Mouse (Mus musculus) limb, embryonic 15.5 days (tissue): ENCODE data around the gene Gm28845. TPM values are rescaled to one million over a fixed set of nuclear protein-coding genes. Genes with fewer than 3 reads are reported as not detected.

Experiments used
- ATAC-seq: fragments of 200-750 bp; cut with Nextera tagmentation; 2 replicates; pipeline ENCODE4 v1.8.0; 2017; ENCODE audit warnings: low read depth, moderate TSS enrichment; ENCODE audit not compliant: insufficient number of reproducible peaks, low FRiP score, low TSS enrichment
- H3K27ac ChIP-seq: fragments of 300-500 bp; sonication (generic); 2 replicates; pipeline ENCODE4 v1.5.1; 2015; ENCODE audit warnings: moderate library complexity, mild to moderate bottlenecking, inconsistent platforms
- H3K27me3 ChIP-seq: fragments of 300-500 bp; sonication (generic); 2 replicates; pipeline ENCODE4 v1.6.1; 2015; ENCODE audit warnings: inconsistent platforms
- H3K36me3 ChIP-seq: fragments of 300-500 bp; sonication (generic); 2 replicates; pipeline ENCODE4 v1.6.1; 2015; ENCODE audit warnings: inconsistent platforms
- H3K4me1 ChIP-seq: fragments of 300-500 bp; sonication (generic); 2 replicates; pipeline ENCODE4 v1.6.1; 2015; ENCODE audit warnings: inconsistent platforms
- H3K4me2 ChIP-seq: fragments of 300-500 bp; sonication (generic); 2 replicates; pipeline ENCODE4 v1.6.1; 2015; ENCODE audit warnings: mild to moderate bottlenecking, inconsistent platforms
- H3K4me3 ChIP-seq: fragments of 300-500 bp; sonication (generic); 2 replicates; pipeline ENCODE4 v1.5.1; 2015; ENCODE audit warnings: mild to moderate bottlenecking, inconsistent platforms
- H3K9ac ChIP-seq: fragments of 300-500 bp; sonication (generic); 2 replicates; pipeline ENCODE4 v1.6.1; 2015; ENCODE audit warnings: inconsistent platforms
- H3K9me3 ChIP-seq: fragments of 300-500 bp; sonication (generic); 2 replicates; pipeline ENCODE4 v1.6.1; 2016; ENCODE audit warnings: inconsistent platforms
- WGBS: fragments of 180-500 bp; shearing (Covaris S2); methylation state at CpG from one replicate; pipeline ENCODE4 v1.1.7; 2015; 5-methylcytosine and 5-hydroxymethylcytosine counted together
- polyA plus RNA-seq: library from polyadenylated mRNA; unstranded; fragments of >200 nt; fragmentation: Nextera tagmentation; extraction: Ambion mirVana; gene quantifications from 2 replicates; pipeline ENCODE4 v1.2.1, GENCODE M21; 2015

Gene Gm28845
- polyA plus RNA-seq, 1 experiment from 2014 or later, result not detected

GRCm38 (mm10) chr1:65096953-65097352 is 22.4 kb downstream of the Gm28845 start:
- no peak for ATAC-seq
- no peaks in the 10 kb centered on the region for H3K36me3 ChIP-seq
- 80% methylated on average over 3 of the region's 3 CpGs for WGBS
- no peak overlapping the region for H3K4me3 ChIP-seq
- H3K9me3 ChIP-seq, result no peaks in the 10 kb centered on the region
- H3K27me3 ChIP-seq, result no peaks in the 10 kb centered on the region
- H3K27ac ChIP-seq, result no peak overlapping the region
- H3K9ac ChIP-seq, result no peak overlapping the region
- no peak overlapping the region for H3K4me2 ChIP-seq
- H3K4me1 ChIP-seq, result no peaks in the 10 kb centered on the region

- Histone ChIP-seq H3K4me3 (no peak overlapping the region), H3K9ac (no peak overlapping the region), H3K4me2 (no peak overlapping the region), H3K4me1 (no peaks in the 10 kb centered on the region), H3K27me3 (no peaks in the 10 kb centered on the region), H3K9me3 (no peaks in the 10 kb centered on the region), H3K36me3 (no peaks in the 10 kb centered on the region), H3K27ac (no peak overlapping the region)
- WGBS, result 87% methylated on average over 3 of the region's 3 CpGs
- ATAC-seq, result no peak
These were observed 27.8 kb downstream of the Gm28845 start for GRCm38 (mm10) chr1:65091566-65091965.

- Histone ChIP-seq H3K4me2 (no peak overlapping the region), H3K27ac (no peak overlapping the region), H3K9me3 (no peaks in the 10 kb centered on the region), H3K4me3 (no peak overlapping the region), H3K9ac (no peak overlapping the region), H3K36me3 (no peaks in the 10 kb centered on the region), H3K27me3 (no peaks in the 10 kb centered on the region), H3K4me1 (no peaks in the 10 kb centered on the region)
- 58% methylated on average over 2 of the region's 2 CpGs for WGBS
- ATAC-seq, result no peak
These were observed 29.0 kb downstream of the Gm28845 start for GRCm38 (mm10) chr1:65090370-65090769.

DNA sequence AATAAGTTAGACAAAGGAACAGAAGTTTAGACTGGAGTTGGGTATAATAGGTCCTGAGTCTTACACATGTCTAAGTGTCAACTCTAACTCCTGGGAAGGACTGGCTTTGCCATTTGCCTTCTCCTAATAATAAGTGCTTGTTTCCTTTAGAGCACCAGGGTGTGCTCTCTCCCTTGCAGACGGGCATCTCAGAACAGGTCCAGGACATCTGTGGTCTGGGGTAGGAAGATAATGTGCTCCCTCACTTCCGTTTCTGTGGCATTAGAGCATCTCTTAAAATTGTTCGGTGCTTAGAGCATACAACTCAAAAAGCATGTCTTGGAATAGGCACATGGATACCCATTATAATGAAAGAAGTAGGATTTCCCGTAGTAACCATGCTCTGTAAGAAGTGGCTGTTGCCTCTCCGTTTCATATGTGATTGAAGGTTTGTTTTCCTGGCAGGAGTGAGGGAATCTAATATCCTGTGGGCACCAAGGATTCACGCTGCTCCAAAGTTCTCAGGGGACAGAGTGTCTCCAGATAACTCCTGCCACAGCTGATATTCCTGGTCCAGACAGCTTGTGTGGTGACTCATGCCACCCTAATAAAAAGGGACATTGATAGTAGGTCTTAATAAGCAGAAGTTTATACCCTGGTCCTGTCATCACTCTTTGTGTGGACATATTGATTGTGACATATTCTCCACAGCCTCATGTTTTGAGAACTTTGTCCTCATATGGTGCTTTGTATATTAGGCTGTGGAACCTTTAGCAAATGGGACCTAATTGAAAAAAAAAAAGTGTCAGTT is 30.6 kb downstream of the Gm28845 start:
- no peak for ATAC-seq
- H3K27ac ChIP-seq, result no peak overlapping the region
- H3K36me3 ChIP-seq, result no peaks in the 10 kb centered on the region
- H3K9ac ChIP-seq, result no peak overlapping the region
- H3K4me1 ChIP-seq, result no peaks in the 10 kb centered on the region
- no peaks in the 10 kb centered on the region for H3K9me3 ChIP-seq
- H3K4me3 ChIP-seq, result no peak overlapping the region
- H3K27me3 ChIP-seq, result no peaks in the 10 kb centered on the region
- WGBS, result 78% methylated on average over 6 of the region's 6 CpGs
- no peak overlapping the region for H3K4me2 ChIP-seq

- H3K36me3 ChIP-seq, result no peaks in the 10 kb centered on the region
- H3K9me3 ChIP-seq, result no peaks in the 10 kb centered on the region
- 0 out of 2 replicates have a peak, but pooled peaks cover 3% of the 10 kb centered on the region for H3K4me1 ChIP-seq
- H3K27me3 ChIP-seq, result no peaks in the 10 kb centered on the region
- no peak within 1 kb of the TSS for H3K4me2 ChIP-seq
- WGBS, result 40% methylated on average over 7 of the region's 7 CpGs
- no peak within 1 kb of the TSS for H3K9ac ChIP-seq
- H3K4me3 ChIP-seq, result no peak within 1 kb of the TSS
- H3K27ac ChIP-seq, result no peak within 1 kb of the TSS
- no peak for ATAC-seq
These were observed 37.2 kb downstream of the Gm28845 start, which contains the start of gene Crygb for GRCm38 (mm10) chr1:65082188-65082587. Gene Crygb, minus strand, starts transcription at chr1:65082288.

DNA sequence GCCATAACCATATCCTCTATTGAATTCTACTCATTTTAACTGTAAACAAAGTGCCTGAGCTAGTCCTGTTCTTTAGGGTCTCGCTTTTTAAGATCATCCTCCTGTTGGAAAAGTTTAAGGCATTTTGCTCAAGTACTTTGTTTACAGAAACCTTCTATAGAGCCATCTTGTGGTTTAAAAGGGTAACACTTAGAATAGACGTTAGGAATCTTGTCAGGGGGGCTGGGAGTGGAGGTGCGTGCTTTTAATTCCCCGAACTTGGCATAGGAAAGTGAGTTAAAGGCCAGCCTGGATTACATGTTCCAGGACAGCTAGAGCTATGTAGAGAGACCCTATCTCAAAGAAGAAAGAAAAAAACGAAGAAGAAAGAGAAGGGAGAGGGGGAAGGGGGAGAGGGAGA is 43.8 kb downstream of the Gm28845 start:
- ATAC-seq, result no peak
- Histone ChIP-seq H3K4me3 (no peak overlapping the region), H3K4me2 (no peak overlapping the region), H3K36me3 (no peaks in the 10 kb centered on the region), H3K27me3 (no peaks in the 10 kb centered on the region), H3K9ac (no peak overlapping the region), H3K27ac (no peak overlapping the region), H3K4me1 (no peaks in the 10 kb centered on the region), H3K9me3 (no peaks in the 10 kb centered on the region)
- whole genome bisulfite sequencing, result 15% methylated on average over 5 of the region's 5 CpGs

GRCm38 (mm10) chr1:65073589-65073988 is 45.8 kb downstream of the Gm28845 start, which contains the start of gene Crygc:
Gene Crygc, minus strand, starts transcription at chr1:65073689.
- no peak within 1 kb of the TSS for H3K27ac ChIP-seq
- WGBS, result 81% methylated on average over 6 of the region's 6 CpGs

DNA sequence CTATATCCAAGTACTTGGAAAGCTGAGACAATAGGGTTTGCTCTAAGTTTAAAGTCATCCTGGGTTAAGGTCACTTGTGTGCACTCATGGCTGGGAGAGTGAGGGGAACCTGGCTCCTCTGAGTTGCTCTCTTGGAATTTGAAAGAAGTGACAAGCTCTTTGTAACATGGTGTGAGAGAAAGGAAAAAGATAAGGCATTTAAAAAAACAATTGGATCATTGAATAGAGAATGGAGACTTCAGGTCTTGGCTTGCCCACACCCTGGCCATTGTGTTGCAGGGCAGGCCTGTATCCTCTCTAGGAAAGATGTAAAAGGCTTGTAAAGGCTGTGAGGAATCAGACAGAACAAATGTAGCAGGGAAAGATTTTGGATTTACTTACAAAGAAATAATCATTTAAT is 51.5 kb downstream of the Gm28845 start:
- no peak overlapping the region for H3K4me2 ChIP-seq
- H3K27me3 ChIP-seq, result no peaks in the 10 kb centered on the region
- no peak overlapping the region for H3K27ac ChIP-seq
- no peaks in the 10 kb centered on the region for H3K9me3 ChIP-seq
- H3K4me1 ChIP-seq, result no peaks in the 10 kb centered on the region
- no peaks in the 10 kb centered on the region for H3K36me3 ChIP-seq
- no peak for ATAC-seq
- H3K9ac ChIP-seq, result no peak overlapping the region
- no peak overlapping the region for H3K4me3 ChIP-seq

More at GRCm38 (mm10) chr1:65073589-65073988, 45.8 kb downstream of the Gm28845 start, which contains the start of gene Crygc:
- no peaks in the 10 kb centered on the region for H3K27me3 ChIP-seq
- ATAC-seq, result no peak
- H3K36me3 ChIP-seq, result no peaks in the 10 kb centered on the region
- no peaks in the 10 kb centered on the region for H3K9me3 ChIP-seq
- no peak within 1 kb of the TSS for H3K9ac ChIP-seq
- H3K4me3 ChIP-seq, result no peak within 1 kb of the TSS
- H3K4me1 ChIP-seq, result no peaks in the 10 kb centered on the region
- no peak within 1 kb of the TSS for H3K4me2 ChIP-seq

GRCm38 (mm10) chr1:65064201-65064600 is 55.2 kb downstream of the Gm28845 start:
- Histone ChIP-seq H3K4me1 (no peaks in the 10 kb centered on the region), H3K36me3 (no peaks in the 10 kb centered on the region), H3K27ac (no peak overlapping the region), H3K4me2 (no peak overlapping the region), H3K9ac (no peak overlapping the region), H3K9me3 (no peaks in the 10 kb centered on the region), H3K4me3 (no peak overlapping the region), H3K27me3 (no peaks in the 10 kb centered on the region)
- ATAC-seq, result no peak
- WGBS, result 89% methylated on average over 15 of the region's 15 CpGs

GRCm38 (mm10) chr1:65063352-65063751 is 56.0 kb downstream of the Gm28845 start, which contains the start of gene Crygd:
Gene Crygd, minus strand, starts transcription at chr1:65063452.
- WGBS, result 89% methylated on average over 8 of the region's 8 CpGs
- Histone ChIP-seq H3K27me3 (no peaks in the 10 kb centered on the region), H3K36me3 (no peaks in the 10 kb centered on the region), H3K27ac (no peak within 1 kb of the TSS), H3K9ac (no peak within 1 kb of the TSS), H3K4me3 (no peak within 1 kb of the TSS), H3K4me2 (no peak within 1 kb of the TSS), H3K4me1 (no peaks in the 10 kb centered on the region), H3K9me3 (no peaks in the 10 kb centered on the region)
- ATAC-seq, result no peak

DNA sequence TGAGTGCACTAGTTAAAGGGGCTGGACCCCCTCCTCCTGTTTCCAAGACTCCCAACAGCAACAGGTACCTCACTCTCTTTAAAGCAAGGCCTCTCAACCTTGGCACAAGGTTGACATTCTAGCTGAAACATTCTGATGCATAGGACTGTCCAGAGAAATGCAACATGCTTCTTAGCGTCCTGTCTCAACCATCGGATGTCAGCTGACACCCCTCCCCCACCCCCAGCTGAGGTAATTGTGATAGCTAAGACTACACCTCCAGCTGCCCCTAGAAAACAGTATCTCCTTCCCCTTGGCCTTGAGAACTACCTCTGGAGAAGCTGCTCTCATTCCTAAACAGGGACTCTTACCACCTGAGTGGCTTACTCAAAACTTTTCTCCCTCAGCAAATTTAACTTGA is 67.2 kb downstream of the Gm28845 start:
- H3K4me3 ChIP-seq, result no peak overlapping the region
- no peaks in the 10 kb centered on the region for H3K36me3 ChIP-seq
- no peaks in the 10 kb centered on the region for H3K9me3 ChIP-seq
- ATAC-seq, result no peak
- WGBS, result 32% methylated on average over 2 of the region's 2 CpGs
- no peaks in the 10 kb centered on the region for H3K4me1 ChIP-seq
- no peak overlapping the region for H3K27ac ChIP-seq
- H3K4me2 ChIP-seq, result no peak overlapping the region
- H3K27me3 ChIP-seq, result no peaks in the 10 kb centered on the region
- H3K9ac ChIP-seq, result no peak overlapping the region

- WGBS, result 65% methylated on average over 7 of the region's 7 CpGs
- H3K9ac ChIP-seq, result no peak overlapping the region
- no peaks in the 10 kb centered on the region for H3K4me1 ChIP-seq
- H3K9me3 ChIP-seq, result no peaks in the 10 kb centered on the region
- H3K27me3 ChIP-seq, result no peaks in the 10 kb centered on the region
- no peak overlapping the region for H3K4me2 ChIP-seq
- no peaks in the 10 kb centered on the region for H3K36me3 ChIP-seq
- H3K27ac ChIP-seq, result no peak overlapping the region
- H3K4me3 ChIP-seq, result no peak overlapping the region
- no peak for ATAC-seq
These were observed 67.7 kb downstream of the Gm28845 start for GRCm38 (mm10) chr1:65051696-65052095.
